Mouse (Mus musculus) C2C12 (cell line): ENCODE measurements around the gene Igf1. TPM values are rescaled to one million over a fixed set of nuclear protein-coding genes. Genes with fewer than 3 reads are reported as not detected.

Experiments used
- H3K27me3 ChIP-seq: one replicate; pipeline ENCODE4 v1.6.1; 2011; ENCODE audit not compliant: control insufficient read depth, insufficient read depth, insufficient read length
- H3K36me3 ChIP-seq: one replicate; pipeline ENCODE4 v1.6.1; 2011; ENCODE audit not compliant: control insufficient read depth, insufficient read depth
- H3K4me3 ChIP-seq: one replicate; pipeline ENCODE4 v1.5.1; 2011; ENCODE audit warnings: mild to moderate bottlenecking, control low read depth; ENCODE audit not compliant: poor library complexity, insufficient read depth, severe bottlenecking
- H3K79me2 ChIP-seq: one replicate; pipeline ENCODE4 v1.6.1; 2011; ENCODE audit not compliant: control insufficient read depth, insufficient read depth
- H3K79me3 ChIP-seq: one replicate; pipeline ENCODE4 v1.6.1; 2011; ENCODE audit warnings: low read depth, control low read depth
- H3ac ChIP-seq: one replicate; pipeline ENCODE3; 2011; ENCODE audit warnings: low read depth; ENCODE audit not compliant: control insufficient read depth, insufficient read length
- CEBPB ChIP-seq: IDR thresholded peaks from one replicate; pipeline ENCODE4 v1.6.1; 2011; ENCODE audit warnings: low read depth, mild to moderate bottlenecking, control low read depth, moderate library complexity
- CTCF ChIP-seq: IDR thresholded peaks from one replicate; pipeline ENCODE4 v1.5.1; 2011; ENCODE audit not compliant: control insufficient read depth, insufficient read depth, insufficient read length
- FOSL1 ChIP-seq: IDR thresholded peaks from one replicate; pipeline ENCODE4 v1.8.0; 2011; ENCODE audit warnings: mild to moderate bottlenecking, low read length; ENCODE audit not compliant: poor library complexity, insufficient read depth, severe bottlenecking
- MAX ChIP-seq: IDR thresholded peaks from one replicate; pipeline ENCODE4 v1.6.1; 2011; ENCODE audit warnings: mild to moderate bottlenecking, control low read depth
- MYOD1 ChIP-seq: IDR thresholded peaks from one replicate; pipeline ENCODE4 v1.6.1; 2011; ENCODE audit warnings: low read depth; ENCODE audit not compliant: control insufficient read depth, insufficient read length
- MYOG ChIP-seq: IDR thresholded peaks from one replicate; pipeline ENCODE4 v1.6.1; 2011; ENCODE audit not compliant: control insufficient read depth, insufficient read length; ENCODE audit errors: extremely low read depth
- USF1 ChIP-seq: IDR thresholded peaks from one replicate; pipeline ENCODE4 v1.6.1; 2011; ENCODE audit warnings: low read depth, mild to moderate bottlenecking, control low read depth, moderate library complexity
- polyA plus RNA-seq: library from polyadenylated mRNA; unstranded; fragments of >200 nt; fragmentation: generic; extraction: Trizol; gene quantifications from one replicate; pipeline ENCODE4 v1.2.1, GENCODE M21; 2012; ENCODE audit warnings: missing spikeins

Gene Igf1
- polyA plus RNA-seq, 1 experiment = 0.05 TPM

DNA sequence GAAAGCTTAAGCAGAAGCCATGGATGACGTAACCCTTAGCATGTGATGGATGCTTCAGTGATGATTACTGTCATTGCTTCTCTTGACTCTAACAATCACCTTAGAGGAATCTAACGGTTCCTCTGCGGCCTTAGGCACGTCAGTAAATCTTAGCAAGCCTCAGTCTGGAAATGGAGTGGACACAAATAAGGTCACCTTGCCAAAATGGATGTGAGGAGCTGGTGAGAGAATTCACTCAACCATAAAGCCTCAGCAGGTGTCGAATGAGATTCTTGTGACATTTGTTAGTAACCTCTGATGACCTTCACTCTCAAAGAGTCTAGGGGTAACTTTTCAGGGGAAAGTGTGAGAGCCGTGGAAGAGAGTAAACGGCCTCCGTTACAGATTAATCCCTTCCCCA lies 68.5 kb downstream of the Igf1 start:
- H3K79me2 ChIP-seq = no peaks in the 10 kb centered on the region
- H3K36me3 ChIP-seq = no peaks in the 10 kb centered on the region
- no peak overlapping the region for H3ac ChIP-seq
- no peaks in the 10 kb centered on the region for H3K27me3 ChIP-seq
- no peak overlapping the region for H3K4me3 ChIP-seq
- no peaks in the 10 kb centered on the region for H3K79me3 ChIP-seq
- TF ChIP-seq CTCF (no peak), FOSL1 (no peak), MYOD1 (no peak), CEBPB (no peak), MYOG (no peak), MAX (no peak), USF1 (no peak)

DNA sequence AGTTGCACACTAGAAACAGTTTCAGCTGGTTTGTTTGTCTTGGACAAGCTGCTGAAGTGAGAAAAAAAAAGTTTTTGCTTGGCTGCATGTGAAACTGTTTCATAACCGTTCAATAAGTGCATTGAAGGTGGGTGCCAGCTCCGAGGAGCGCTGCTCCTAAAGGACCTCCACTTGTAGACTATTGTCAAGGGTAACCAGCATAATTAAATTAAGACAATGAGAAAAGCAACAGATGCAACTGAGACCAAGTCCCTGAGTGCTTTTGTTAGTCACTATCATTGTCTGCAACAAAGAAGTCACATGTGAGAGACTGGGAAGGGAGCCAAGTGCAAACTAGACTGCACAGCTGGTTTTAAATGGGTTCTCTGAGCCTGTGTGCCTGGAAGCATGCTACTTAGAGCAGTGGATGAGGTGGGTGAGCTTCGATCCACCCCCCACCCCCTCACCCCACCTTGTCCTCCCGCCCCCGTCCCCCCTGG lies 69.1 kb downstream of the Igf1 start:
- TF ChIP-seq MYOG (no peak), MYOD1 (peak; percentile 43), MAX (no peak), CTCF (no peak), USF1 (peak; percentile 80), FOSL1 (no peak), CEBPB (no peak)
- H3K36me3 ChIP-seq = no peaks in the 10 kb centered on the region
- no peaks in the 10 kb centered on the region for H3K79me3 ChIP-seq

GRCm38 (mm10) chr10:87948192-87948591 lies 90.1 kb downstream of the Igf1 start:
- TF ChIP-seq MAX = no peak
- TF ChIP-seq CEBPB = no peak
- no peak for TF ChIP-seq MYOG
- no peak for TF ChIP-seq FOSL1
- no peak for TF ChIP-seq USF1
- TF ChIP-seq MYOD1 = no peak
- no peak for TF ChIP-seq CTCF
- no peak overlapping the region for H3K4me3 ChIP-seq
- H3K27me3 ChIP-seq = no peaks in the 10 kb centered on the region
- no peaks in the 10 kb centered on the region for H3K36me3 ChIP-seq
- H3ac ChIP-seq = no peak overlapping the region
- no peaks in the 10 kb centered on the region for H3K79me3 ChIP-seq
- H3K79me2 ChIP-seq = no peaks in the 10 kb centered on the region

More for the DNA sequence above, 69.1 kb downstream of the Igf1 start:
- Histone ChIP-seq H3K79me2 (no peaks in the 10 kb centered on the region), H3K4me3 (no peak overlapping the region), H3ac (no peak overlapping the region), H3K27me3 (no peaks in the 10 kb centered on the region)

DNA sequence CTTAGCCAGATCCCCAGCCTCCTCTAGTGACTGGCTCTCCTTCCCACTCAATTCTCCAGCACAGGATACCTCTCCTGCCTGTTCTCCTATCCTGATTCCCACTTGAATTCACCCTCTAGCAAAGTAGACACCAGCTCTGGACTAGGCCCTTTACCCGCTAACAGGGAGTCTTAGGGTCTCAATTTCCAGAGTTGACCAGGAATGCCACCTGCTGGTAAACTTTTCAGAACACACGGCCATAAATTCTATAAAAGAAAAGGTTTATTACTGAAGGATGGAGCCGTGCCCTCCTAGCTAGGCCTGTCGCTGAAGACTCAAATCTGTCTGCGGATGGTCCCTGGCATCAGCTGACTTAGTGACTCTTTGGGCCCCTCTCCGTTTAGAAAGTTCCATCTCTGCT lies 113.5 kb downstream of the Igf1 start:
- Histone ChIP-seq H3K79me2 (no peaks in the 10 kb centered on the region), H3K4me3 (no peak overlapping the region)
- TF ChIP-seq MYOD1 (no peak), CTCF (no peak), MYOG (no peak), CEBPB (no peak), MAX (no peak), USF1 (no peak), FOSL1 (no peak)

GRCm38 (mm10) chr10:87973911-87974631 lies 116.0 kb downstream of the Igf1 start:
- no peak for TF ChIP-seq CEBPB
- no peak for TF ChIP-seq FOSL1
- TF ChIP-seq MYOD1 = no peak
- no peaks in the 10 kb centered on the region for H3K36me3 ChIP-seq
- no peaks in the 10 kb centered on the region for H3K27me3 ChIP-seq
- H3K79me3 ChIP-seq = no peaks in the 10 kb centered on the region
- no peak overlapping the region for H3ac ChIP-seq
- no peaks in the 10 kb centered on the region for H3K79me2 ChIP-seq
- no peak overlapping the region for H3K4me3 ChIP-seq

More for the DNA sequence above, 113.5 kb downstream of the Igf1 start:
- H3K36me3 ChIP-seq = no peaks in the 10 kb centered on the region
- no peaks in the 10 kb centered on the region for H3K27me3 ChIP-seq
- no peak overlapping the region for H3ac ChIP-seq
- no peaks in the 10 kb centered on the region for H3K79me3 ChIP-seq
